Mouse (Mus musculus) heart, postnatal 36 days (tissue): ENCODE results near the gene Ssu2. TPM values are rescaled to one million over a fixed set of nuclear protein-coding genes. Genes with fewer than 3 reads are reported as not detected.

Experiments used
- DNase-seq, 2 experiments: peaks; one replicate each; pipeline ENCODE4 v3.0.0; 2021 to 2022
- intact Hi-C: fragments of 180-260 bp; cut with DNase I; formaldehyde crosslinking; loops from one replicate; pipeline ENCODE4 v1.15.1; 2025
- total RNA-seq, 2 experiments: library from RNA; stranded (reverse); gene quantifications; 2 replicates each; pipeline ENCODE4 v1.2.3; 2021

Gene Ssu2
- total RNA-seq, 2 experiments from 2014 or later, result 2.5 to 2.7 TPM

DNA sequence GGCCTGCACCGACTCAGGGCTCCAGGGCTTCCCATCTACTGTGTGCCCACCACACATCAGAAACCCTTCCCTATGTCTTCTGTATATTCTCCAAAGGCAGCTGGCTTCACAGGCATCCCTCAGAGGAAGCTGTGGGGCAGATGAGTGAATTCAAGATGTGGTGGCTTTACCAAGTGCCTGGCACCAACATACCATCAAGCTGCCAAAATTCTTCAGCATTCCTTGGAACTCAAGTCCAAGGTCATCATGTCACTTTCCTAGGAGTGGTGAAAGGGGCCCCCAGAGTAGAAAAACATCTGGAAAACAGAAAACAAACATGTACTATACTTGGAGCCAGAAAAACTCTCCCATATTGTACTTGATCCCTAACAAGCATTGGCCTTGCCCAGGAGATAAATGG lies 28.5 kb downstream of the Ssu2 start:
- intact Hi-C loops, result loop anchor here (5.0 kb wide), 1 partner anchor 52 kb away; no protein-coding TSS in a partner anchor
- DNase-seq, result no peak

DNA sequence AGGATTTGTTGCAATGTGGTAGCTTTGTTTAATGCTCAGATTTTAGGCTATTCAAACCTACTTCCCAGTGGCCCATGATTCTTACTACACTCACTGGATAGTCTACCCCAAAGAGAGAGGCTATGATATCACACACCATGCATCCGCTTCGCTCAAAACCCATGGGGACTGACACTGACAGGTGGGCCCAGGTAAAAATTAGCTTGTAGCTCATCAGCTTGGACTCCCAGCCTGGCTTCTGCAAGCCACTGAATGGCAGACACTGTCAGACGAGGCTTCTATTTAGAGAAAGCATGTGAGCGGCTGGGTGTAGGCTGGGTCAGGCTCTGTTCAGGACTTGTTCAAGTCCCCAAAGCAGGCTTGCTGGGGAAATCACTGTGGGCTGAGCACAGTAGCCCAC lies 37.4 kb downstream of the Ssu2 start:
- DNase-seq, result no peak
- intact Hi-C loops, result no loop called here

GRCm38 (mm10) chr6:112339016-112339415 lies 48.8 kb downstream of the Ssu2 start:
- intact Hi-C loops, result no loop called here
- no peak for DNase-seq

DNA sequence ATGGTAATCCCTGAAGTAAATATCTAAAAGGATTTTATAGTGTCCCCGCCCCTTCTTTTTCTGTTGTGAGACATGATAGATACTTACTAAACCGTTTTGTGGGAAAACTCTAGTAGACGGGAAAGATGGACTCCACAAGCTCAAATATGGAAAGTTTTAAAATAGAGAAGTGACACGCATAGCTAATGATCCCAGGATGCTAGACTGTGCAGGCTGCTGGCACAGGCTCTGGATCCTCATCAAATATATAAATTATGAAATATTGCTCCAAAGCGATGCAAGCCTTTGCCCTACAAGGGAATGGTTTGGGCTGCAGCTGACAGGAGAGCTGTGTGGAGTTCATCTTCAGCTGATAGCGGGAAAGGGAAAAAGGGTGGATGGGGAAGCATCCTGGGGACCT lies 50.2 kb downstream of the Ssu2 start:
- DNase-seq, result no peak
- intact Hi-C loops, result no loop called here

- intact Hi-C loops, result no loop called here
- no peak for DNase-seq
These were observed 53.9 kb downstream of the Ssu2 start for GRCm38 (mm10) chr6:112333930-112334329.

DNA sequence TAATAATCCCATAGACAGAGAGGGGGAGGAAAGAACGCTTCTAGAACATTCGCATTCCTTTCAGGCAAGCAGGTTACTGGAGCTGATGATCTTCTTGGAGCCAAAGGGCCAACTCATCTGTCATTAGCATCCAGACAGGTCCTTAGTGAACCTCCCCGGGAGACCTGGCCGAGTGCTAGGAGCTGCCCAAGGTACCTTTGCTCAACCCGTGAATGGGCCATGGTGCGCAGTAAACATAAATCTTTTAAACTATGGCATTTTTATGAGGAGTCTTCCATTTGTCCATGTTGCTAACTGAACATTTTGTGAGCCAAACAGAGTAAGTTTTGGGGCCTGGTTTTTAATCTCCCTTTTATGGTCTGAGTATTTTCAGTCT lies 56.6 kb downstream of the Ssu2 start:
- DNase-seq, result no peak
- intact Hi-C loops, result no loop called here

DNA sequence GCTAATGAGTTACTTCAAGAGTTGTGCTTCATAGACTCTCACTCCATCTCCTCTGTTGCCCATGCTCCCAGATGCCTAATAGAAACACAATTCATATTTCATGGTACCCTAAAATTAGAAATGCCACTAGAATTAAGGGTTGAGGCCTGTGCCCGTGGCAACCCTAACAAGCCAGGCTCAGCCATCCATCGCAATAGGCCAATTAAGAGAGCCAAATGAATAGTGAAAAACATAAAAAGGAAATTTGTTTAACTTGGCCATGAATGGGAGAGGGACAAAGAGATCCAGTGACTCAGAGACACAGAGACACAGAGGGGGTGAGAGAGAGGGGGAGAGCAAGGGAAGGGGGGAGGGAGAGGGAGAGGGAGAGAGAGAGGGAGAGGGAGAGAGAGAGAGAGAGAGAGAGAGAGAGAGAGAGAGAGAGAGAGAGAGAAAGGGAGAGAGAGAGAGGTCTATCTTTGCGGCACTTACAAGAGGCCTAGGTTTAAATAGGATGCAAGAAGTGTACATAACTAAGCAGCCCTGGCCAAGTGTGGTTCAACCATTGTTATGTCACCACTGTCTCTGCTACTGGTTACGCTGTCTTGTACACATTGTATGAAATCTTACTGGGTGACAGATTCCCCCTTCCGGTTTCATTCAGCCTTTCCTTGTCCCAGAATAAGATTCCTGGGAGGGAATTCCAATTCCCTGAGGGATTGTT lies 57.2 kb downstream of the Ssu2 start:
- intact Hi-C loops, result no loop called here
- DNase-seq, result no peak

DNA sequence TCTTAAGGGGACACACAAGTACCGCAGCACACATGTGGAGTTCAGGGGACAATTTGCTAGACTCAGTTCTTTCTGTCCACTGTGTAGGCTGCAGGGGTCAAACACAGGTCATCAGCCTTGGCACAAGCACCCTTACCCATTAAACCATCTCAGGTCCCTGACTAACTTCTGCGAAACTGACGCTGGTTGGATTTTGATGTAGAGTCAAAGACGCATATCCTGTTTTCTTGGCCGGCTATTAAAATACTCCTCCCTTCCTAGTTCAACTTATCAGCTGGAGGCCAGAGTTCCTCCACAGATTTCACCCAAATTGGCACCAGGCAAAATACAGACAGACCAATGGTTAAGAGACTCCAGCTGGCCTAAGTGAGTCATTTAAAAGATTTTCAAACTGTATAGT lies 60.0 kb downstream of the Ssu2 start:
- intact Hi-C loops, result no loop called here
- DNase-seq, result peak; percentile 30 to 40

GRCm38 (mm10) chr6:112325213-112325612 lies 62.6 kb downstream of the Ssu2 start:
- DNase-seq, result no peak
- intact Hi-C loops, result no loop called here

- intact Hi-C loops, result no loop called here
- DNase-seq, result no peak
These were observed 64.9 kb downstream of the Ssu2 start for GRCm38 (mm10) chr6:112322916-112323315.

- intact Hi-C loops, result no loop called here
- peak in 1 of 2 experiments; percentile 16 for DNase-seq
These were observed 67.1 kb downstream of the Ssu2 start for GRCm38 (mm10) chr6:112320679-112321078.

DNA sequence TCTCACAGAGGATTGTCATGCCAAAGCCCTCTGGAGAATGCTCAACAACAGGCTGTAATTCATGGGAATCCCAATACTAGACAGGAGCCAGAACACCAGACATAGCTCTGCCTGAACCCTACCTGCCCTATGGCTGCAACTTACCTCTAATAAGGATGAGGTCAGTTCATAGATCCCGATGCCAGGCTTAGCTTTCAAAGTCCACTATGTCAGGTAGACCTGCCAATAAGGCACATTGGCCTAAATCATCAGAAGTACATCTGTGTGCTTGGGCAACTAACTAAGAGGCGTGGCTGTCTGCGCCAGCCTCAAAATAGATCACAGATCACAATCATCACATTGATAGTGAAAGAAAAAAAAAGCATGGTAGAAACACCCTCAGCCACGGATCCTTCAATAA lies 68.4 kb downstream of the Ssu2 start:
- no peak for DNase-seq
- intact Hi-C loops, result no loop called here

GRCm38 (mm10) chr6:112311385-112311784 lies 76.4 kb downstream of the Ssu2 start:
- intact Hi-C loops, result no loop called here
- DNase-seq, result no peak

DNA sequence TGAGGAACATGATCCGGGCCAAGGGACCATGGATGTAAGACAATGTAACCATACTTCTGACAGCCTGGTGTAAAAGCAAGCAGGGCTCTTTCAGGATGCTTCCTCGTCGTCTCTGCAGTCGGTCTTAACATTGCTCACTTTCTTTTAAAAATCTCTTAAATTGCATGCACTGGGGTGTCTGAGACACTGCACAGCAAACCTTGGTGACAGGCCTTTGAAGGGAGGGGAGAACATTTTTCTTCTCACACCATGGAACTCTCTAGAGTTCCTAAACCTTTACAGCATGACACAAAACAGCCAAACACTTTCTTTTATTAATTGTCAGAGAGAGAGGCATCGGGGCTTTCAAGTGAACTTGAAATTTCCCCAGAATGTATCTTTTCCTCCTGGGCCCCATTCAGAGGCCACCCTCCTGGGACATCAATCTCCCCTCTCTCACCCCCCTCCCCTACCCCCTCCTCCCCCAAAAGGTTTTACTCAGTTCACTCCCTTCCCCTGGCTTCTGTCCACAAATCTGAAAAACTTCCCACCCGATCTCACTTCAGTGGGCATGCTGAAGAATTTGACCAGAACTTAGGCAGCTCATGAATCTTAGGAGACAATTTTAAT lies 78.4 kb downstream of the Ssu2 start:
- intact Hi-C loops, result loop anchor here (5.0 kb wide), 1 partner anchor 48 kb away; no protein-coding TSS in a partner anchor
- DNase-seq, result no peak

Other genes with a start within 250 kb of the Ssu2 start
- 10 to 100 TPM; 39.9 to 42.3 TPM for gene Lmcd1, start 114.3 kb downstream of the Ssu2 start, total RNA-seq
- gene Cav3, start 71.5 kb upstream of the Ssu2 start, total RNA-seq, result 100 to 1,000 TPM in 1 of 2 experiments, 10 to 100 TPM in 1; 92.9 to 101 TPM
- under 1 TPM; 0.22 to 0.30 TPM for gene Oxtr, start 101.9 kb upstream of the Ssu2 start, total RNA-seq